Mouse (Mus musculus): Measurements from ENCODE around the gene Pih1d2. TPM values are rescaled to one million over a fixed set of nuclear protein-coding genes. Genes with fewer than 3 reads are reported as not detected.

Gene Pih1d2
- 0.16 and 0.25 TPM in 2 replicates for polyA plus RNA-seq (2012; rRNA removed)

DNA sequence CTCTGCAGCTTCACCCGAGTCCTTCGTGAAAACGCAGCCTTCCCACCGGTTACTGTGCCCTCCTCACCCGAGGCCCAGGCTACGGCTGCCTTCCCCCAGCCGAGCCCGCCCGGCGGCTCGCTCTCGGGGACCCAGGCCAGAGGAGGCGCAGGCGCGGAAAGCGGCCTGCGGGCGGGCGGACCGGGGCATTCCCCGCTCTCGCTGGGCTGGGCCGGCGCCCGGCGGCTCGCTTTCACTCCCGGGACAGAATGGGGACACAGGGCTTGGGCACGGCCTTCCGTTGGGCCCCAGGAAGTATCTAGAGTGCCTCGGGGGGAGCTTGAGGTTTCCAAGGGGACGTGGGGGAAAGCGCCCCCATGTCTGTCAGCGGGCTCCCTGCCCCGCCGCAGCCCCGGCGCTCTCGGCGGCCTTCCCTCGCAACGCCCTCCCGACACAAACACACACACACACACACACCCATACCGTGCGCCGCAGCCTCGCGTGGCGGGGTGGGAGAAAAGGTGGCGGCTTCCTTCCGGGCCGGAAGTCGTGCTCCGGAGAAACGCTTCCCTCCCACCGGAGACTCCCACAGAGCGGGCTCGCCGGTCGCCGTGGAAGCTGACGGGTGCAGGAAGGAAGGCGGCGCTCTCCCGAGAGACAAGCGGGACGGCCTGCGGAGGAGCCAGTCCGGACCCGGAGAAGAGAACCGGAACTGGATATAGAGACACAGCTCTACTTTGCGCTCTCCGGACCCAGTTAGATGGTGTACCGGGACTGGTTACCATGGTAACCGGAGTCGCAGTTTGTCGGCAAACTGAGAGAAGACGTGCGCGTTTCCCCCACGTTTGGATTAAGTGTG is at the start of gene Pih1d2, which contains the start of gene Nkapd1:
TSS of gene Pih1d2 (plus strand) at position 556 of the 838 bp plus-strand sequence.
TSS of gene Nkapd1 (minus strand) at position 699 of the 838 bp plus-strand sequence.

DNA sequence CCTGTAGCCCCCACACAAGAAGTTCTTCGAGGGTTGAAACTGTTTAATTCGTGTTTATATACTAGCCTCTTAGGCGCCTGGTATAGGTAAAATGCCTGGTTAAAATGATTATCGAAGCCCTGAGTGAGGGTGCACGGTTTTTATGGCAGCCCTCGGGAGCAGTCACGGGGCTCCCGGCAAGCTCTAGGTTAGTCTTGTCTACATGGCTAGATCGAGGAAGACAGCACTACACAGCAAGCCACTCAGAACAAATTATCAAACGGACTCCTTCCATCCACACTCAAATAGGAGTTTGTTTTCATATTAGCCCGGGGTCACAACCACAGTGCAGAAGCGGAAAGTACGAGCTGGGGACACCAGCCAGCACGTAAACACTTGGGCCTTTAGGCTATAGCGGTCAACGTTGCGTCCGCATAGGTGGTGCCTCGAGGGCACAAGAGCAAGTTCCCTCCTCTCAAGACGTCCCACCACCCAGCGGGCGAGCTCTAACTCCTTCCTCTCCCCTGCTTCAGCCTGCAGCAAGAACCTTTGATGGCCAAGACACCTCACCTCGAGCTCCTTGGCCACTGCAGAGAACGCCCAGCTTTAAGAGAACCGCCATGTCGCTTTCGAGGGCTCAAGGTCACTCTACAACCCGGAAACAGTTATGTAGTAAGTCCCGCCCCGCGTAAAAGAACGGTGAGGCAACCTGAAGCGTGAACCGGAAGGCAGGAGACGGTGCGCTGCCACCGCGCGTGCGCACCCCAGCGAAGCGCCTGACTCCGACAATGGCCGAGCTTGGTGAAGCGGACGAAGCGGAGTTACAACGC is 13.7 kb upstream of the Pih1d2 start, which contains the start of the genes Sdhd and Timm8b:
TSS of gene Sdhd (minus strand) at position 624 of the 809 bp plus-strand sequence.
TSS of gene Timm8b (plus strand) at position 722 of the 809 bp plus-strand sequence.

DNA sequence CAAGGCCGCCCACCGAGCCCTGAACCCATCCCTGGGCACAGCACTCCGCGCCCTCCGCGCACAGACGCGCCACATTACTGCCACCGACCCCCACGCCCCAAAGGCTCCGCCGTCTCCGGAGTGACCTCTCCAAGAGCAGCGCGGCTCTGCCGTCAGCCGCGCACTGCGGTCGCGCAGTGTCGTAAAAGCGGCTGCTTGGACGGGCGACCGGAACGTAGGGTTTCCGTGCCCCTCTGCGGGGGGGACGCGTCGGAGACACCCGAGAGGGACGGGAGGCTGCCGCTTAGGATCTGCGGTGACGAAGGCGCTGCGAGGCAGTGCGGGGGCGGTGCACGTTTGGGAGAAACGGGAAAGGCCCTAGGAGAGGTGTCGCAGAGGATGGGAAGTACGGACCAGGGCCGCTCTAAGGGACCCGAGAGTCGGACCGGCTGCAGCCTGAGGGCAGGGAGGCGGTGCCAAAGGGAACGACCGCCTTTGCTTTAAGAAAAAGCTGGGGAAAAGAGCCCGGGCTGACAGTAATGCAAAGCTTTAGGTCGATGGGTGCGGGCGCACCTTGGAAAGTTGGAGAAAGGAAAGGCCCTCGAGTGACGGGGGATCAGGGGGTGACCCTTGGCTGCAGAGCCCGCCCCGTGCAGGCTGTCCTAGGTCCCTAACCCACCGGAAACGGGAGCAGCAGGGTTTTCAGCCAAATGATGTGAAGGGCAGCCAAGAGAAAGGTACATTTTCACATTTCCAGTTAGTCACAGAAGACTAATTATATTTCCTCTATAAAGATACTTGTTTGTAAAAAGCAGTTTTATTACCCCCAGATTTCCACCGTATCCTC is 42.5 kb downstream of the Pih1d2 start, which contains the start of gene Dlat:
TSS of gene Dlat (minus strand) at position 389 of the 826 bp plus-strand sequence.

Other genes with a start within 250 kb of the Pih1d2 start
- gene Plet1, start 122.8 kb upstream of the Pih1d2 start, polyA plus RNA-seq (2012; rRNA removed) = 11.2 and 13.5 TPM in 2 replicates
- 5.1 and 7.5 TPM in 2 replicates for gene Pts, start 88.6 kb upstream of the Pih1d2 start, polyA plus RNA-seq (2012; rRNA removed)
- 9.6 and 12.0 TPM in 2 replicates for gene Il18, start 62.5 kb upstream of the Pih1d2 start, polyA plus RNA-seq (2012; rRNA removed)
- gene Bco2, start 62.1 kb upstream of the Pih1d2 start, polyA plus RNA-seq (2012; rRNA removed) = 0.40 and 0.62 TPM in 2 replicates
- not detected in 2 replicates for gene Tex12, start 56.0 kb upstream of the Pih1d2 start, polyA plus RNA-seq (2012; rRNA removed)
- 199 and 222 TPM in 2 replicates for gene Sdhd, start 13.5 kb upstream of the Pih1d2 start, polyA plus RNA-seq (2012; rRNA removed)
- 29.1 and 49.9 TPM in 2 replicates for gene Timm8b, start 13.4 kb upstream of the Pih1d2 start, polyA plus RNA-seq (2012; rRNA removed)
- gene Nkapd1, start 143 bp downstream of the Pih1d2 start, polyA plus RNA-seq (2012; rRNA removed) = 1.9 TPM in 2 replicates
- gene Dlat, start 42.5 kb downstream of the Pih1d2 start, polyA plus RNA-seq (2012; rRNA removed) = 6.9 and 9.6 TPM in 2 replicates
- gene Dixdc1, start 122.2 kb downstream of the Pih1d2 start, polyA plus RNA-seq (2012; rRNA removed) = 2.1 and 3.3 TPM in 2 replicates
- 5.8 and 6.1 TPM in 2 replicates for gene 2310030G06Rik, start 129.2 kb downstream of the Pih1d2 start, polyA plus RNA-seq (2012; rRNA removed)
- gene Cryab, start 134.0 kb downstream of the Pih1d2 start, polyA plus RNA-seq (2012; rRNA removed) = 181 and 206 TPM in 2 replicates
- 23.5 and 39.2 TPM in 2 replicates for gene Hspb2, start 135.0 kb downstream of the Pih1d2 start, polyA plus RNA-seq (2012; rRNA removed)
- 1.1 and 1.2 TPM in 2 replicates for gene Fdxacb1, start 150.9 kb downstream of the Pih1d2 start, polyA plus RNA-seq (2012; rRNA removed)
- gene Alg9, start 157.7 kb downstream of the Pih1d2 start, polyA plus RNA-seq (2012; rRNA removed) = 12.9 and 16.7 TPM in 2 replicates
- gene 1110032A03Rik, start 158.2 kb downstream of the Pih1d2 start, polyA plus RNA-seq (2012; rRNA removed) = 12.0 and 12.6 TPM in 2 replicates
- 4.1 and 7.2 TPM in 2 replicates for gene Ppp2r1b, start 228.0 kb downstream of the Pih1d2 start, polyA plus RNA-seq (2012; rRNA removed)